Mouse (Mus musculus): Measurements from ENCODE around the gene Syn3.

- TF ChIP-seq CTCF (conservative IDR thresholded peaks at IDR 0.05; ENCODE audit: insufficient read depth, insufficient read length, low read depth, low read length) (no peak), POLR2A (IDR thresholded peaks at IDR 0.05; ENCODE audit: low read depth, low read length) (no peak)
Measured at GRCm38 (mm10) chr10:86025906-86026305, 472.8 kb downstream of the Syn3 start.
